Mouse (Mus musculus) monocyte, adult 2 months (primary cell): ENCODE results near the gene Ywhab.

ENCODE experiments used
- DNase-seq, 2 experiments: peaks; one replicate each; pipeline ENCODE4 v3.0.0; 2022; ENCODE audit warnings: low spot score in 2 of 2, low read depth in 1 of 2

Gene Ywhab

GRCm38 (mm10) chr2:164007987-164008545 is 13.3 kb downstream of the Ywhab start:
- DNase-seq: no peak

- no peak for DNase-seq
Observed at GRCm38 (mm10) chr2:164009227-164009626, 14.5 kb downstream of the Ywhab start.

- no peak for DNase-seq
Observed at GRCm38 (mm10) chr2:164010496-164010895, 15.7 kb downstream of the Ywhab start.

- DNase-seq: no peak
Observed at GRCm38 (mm10) chr2:164010944-164011343, 16.2 kb downstream of the Ywhab start.

DNA sequence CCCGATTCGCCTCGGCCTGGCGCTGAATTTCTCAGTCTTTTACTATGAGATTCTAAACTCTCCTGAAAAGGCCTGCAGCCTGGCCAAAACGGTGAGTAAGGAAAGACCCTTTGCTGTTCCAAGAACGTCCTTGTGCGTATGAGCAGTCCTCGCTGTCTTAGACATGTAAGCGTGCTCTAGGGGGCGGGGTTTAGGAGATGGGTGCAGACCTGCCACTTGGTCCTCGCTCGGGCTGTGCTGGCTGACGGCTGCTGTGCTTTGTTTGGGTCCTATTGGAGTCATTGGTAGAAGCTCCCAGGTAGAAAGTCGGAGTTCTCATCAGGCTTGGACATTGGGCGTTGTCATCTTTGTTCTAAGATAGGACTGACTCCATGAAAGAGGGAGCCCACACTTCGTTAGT is 20.5 kb downstream of the Ywhab start:
- DNase-seq: no peak

GRCm38 (mm10) chr2:164018910-164019309 is 24.1 kb downstream of the Ywhab start:
- no peak for DNase-seq

GRCm38 (mm10) chr2:164019943-164020342 is 25.2 kb downstream of the Ywhab start:
- DNase-seq: no peak

GRCm38 (mm10) chr2:164022104-164022503 is 27.3 kb downstream of the Ywhab start:
- no peak for DNase-seq

GRCm38 (mm10) chr2:164025150-164025549 is 30.4 kb downstream of the Ywhab start, which contains the start of gene Pabpc1l:
Pabpc1l (plus strand) TSS chr2:164025450.
- DNase-seq: no peak

- DNase-seq: no peak
Observed at GRCm38 (mm10) chr2:164031147-164031546, 36.4 kb downstream of the Ywhab start.

DNA sequence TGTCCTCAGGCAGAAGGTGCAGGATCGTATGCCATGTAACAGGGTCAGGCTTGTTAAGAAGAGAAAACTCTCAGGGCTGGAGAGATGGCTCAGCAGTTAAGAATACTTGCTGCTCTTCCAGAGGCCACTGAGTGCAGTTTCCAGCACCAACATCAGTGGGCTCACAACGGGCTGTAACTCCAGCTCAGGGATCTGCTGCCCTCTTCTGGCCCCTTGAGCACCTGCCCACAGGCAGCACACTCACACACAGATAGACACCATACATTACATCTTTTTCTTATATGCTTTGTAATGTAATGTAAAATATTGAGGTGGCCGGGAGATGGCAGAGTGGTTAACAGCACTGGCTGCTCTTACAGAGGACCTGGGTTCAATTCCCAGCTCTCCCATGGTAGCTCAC is 38.2 kb downstream of the Ywhab start:
- DNase-seq: no peak

DNA sequence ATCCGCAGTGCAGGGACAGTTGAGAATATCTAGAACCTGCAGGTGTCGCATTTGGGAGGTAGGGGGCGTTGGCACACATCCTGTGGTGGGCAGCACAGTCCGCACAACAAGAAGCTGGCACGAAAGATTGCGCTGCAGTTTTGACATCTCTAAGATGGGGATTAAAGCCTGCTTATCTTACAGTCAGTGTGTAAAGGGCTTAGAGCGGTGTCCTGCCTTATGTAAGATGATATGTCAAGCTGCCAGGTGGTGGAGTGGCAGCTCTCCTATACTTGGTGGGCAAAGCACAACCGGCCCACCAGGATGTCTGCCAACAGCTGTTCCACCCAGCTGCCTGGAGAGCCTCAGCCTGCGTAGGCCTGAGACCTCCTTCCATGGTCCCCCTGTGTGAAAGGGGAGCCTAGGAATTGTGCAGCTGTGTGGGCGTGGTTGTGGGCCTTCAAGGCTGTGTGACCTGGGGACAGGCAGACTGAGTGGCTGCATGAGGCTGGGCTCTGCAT is 41.8 kb downstream of the Ywhab start:
- DNase-seq: no peak

GRCm38 (mm10) chr2:164038407-164039028 is 43.8 kb downstream of the Ywhab start:
- DNase-seq: no peak

DNA sequence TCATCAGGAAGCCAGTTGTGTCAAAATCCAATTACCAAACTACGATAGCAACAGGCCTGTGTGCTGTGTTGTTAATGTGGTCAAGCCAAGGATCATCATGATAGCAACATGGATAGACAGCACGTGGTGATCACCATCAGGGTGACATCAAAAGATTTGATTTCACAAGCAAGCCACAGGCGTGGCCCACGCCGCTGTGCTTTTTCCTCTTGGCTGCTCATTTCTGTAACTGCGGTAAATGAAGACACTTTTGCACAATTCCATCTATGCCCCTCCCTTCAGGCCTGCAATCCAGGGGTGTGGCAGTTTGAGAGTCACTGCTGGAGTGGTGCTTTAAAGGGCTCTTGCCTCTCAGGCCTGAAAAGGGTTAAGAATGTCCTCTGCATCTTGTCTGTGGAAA is 46.2 kb downstream of the Ywhab start:
- peak; percentile 72 to 86 for DNase-seq

- DNase-seq: no peak
Observed at GRCm38 (mm10) chr2:164041523-164041922, 46.8 kb downstream of the Ywhab start.

DNA sequence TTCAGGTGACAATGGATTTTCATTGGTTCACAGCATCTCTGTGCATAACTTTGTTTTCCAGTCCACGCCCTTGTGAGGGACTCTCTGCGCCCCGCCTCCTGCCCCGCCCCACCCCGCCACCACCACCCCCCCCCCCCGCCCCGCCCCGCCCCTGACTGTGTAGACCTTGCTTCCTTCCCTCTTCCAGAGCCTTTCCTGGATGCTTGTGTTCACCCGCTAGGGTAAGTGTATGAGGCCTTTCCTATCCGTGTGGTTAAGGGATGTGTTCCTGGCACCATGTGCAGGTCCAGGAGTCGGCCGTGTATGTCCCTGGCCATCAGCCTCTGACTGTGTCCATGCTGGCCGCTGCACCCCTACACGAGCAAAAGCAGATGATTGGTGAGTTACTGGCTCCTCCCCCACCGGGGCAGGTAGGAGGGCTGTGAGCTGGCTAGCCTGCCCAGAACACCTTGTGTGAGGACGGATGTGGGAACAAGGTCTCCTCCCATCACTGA is 52.5 kb downstream of the Ywhab start:
- DNase-seq: peak in 1 of 2 experiments; percentile 8

DNA sequence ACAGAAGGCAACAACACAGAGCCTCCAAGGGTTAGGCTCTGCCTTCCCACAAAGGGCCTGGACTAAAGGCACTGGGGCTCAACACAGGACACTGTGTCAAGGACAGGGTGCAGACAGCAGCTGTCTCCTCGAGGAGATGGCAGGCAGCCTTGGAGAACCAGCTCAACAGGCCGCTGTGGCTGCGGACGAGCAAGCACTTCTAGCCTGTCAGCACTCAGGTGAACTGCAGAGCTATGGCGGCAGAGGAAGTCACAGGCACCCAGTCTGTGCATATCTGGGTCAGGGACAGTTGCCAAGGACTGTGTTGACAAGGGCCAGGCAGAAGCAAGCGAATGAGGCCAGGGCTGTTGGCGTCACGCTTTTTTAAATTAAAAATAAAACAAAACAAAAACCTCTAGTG is 59.0 kb downstream of the Ywhab start:
- DNase-seq: no peak

DNA sequence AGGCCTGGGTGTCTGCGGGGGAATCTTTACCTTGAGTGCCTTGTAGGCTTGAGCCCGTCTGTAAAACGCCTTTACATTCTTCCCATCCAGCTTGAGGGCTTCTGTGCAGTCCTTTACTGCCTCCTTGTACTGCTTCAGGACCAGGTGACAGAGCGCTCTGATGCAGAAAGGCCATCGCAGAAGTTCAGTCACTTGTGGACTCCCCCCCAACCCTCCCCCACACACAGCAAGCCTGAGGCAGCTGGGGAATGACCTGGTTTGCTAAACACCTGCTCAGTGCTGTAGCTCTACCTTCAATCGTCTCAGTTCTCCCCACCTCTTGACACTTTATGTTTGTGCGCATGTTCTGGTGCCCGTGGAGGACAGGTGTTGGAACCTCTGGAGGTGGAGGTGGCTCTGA is 59.9 kb downstream of the Ywhab start:
- DNase-seq: no peak

GRCm38 (mm10) chr2:164059634-164060235 is 65.0 kb downstream of the Ywhab start:
- no peak for DNase-seq
